In genomic region chr2:57109301-57109700, GRCm38 (mm10) we compare ENCODE assay signal across 21 mouse cellular contexts. TPM values are rescaled to one million over a fixed set of nuclear protein-coding genes. Genes with fewer than 3 reads are reported as not detected.
DNase-seq lines count a peak whose midpoint lies in the region; ATAC-seq and TF ChIP-seq lines count a peak whose summit lies in the region.
"Had no signal": no experiment of that assay in that cellular context is flagged by ENCODE, and none has a peak within 500 bp of the region (broad histone marks: within the 10 kb centered on the region; RNA-seq: fewer than 3 reads in every experiment).

No protein-coding gene starts in this region.

- H3K27ac ChIP-seq in forebrain, embryonic 10.5 days = no peak overlapping the region
- H3K27ac ChIP-seq in forebrain, embryonic 16.5 days (ENCODE audit: low read length) = no peak overlapping the region
- no peak overlapping the region for H3K27ac ChIP-seq in hindbrain, embryonic 13.5 days
- no peak overlapping the region for H3K27ac ChIP-seq in hindbrain, postnatal 0 days
- H3K27ac ChIP-seq: limb, embryonic 13.5 days; liver, embryonic 13.5 days; stomach, embryonic 15.5 days had no signal

- no peaks in the 10 kb centered on the region for H3K9me3 ChIP-seq in forebrain, embryonic 10.5 days
- no peaks in the 10 kb centered on the region for H3K9me3 ChIP-seq in forebrain, embryonic 16.5 days (ENCODE audit: control insufficient read depth, low read length)
- no peaks in the 10 kb centered on the region for H3K9me3 ChIP-seq in hindbrain, embryonic 13.5 days
- H3K9me3 ChIP-seq in hindbrain, postnatal 0 days (ENCODE audit: low read length) = no peaks in the 10 kb centered on the region
- H3K9me3 ChIP-seq: limb, embryonic 13.5 days; liver, embryonic 13.5 days; stomach, embryonic 15.5 days had no signal

- peaks cover 60% of the 10 kb centered on the region for H3K4me1 ChIP-seq in forebrain, embryonic 10.5 days
- H3K4me1 ChIP-seq in forebrain, embryonic 16.5 days (replicated peaks; ENCODE audit: control insufficient read depth, insufficient read depth, low read length) = peaks cover 29% of the 10 kb centered on the region
- H3K4me1 ChIP-seq in hindbrain, embryonic 13.5 days (replicated peaks) = peaks cover 42% of the 10 kb centered on the region
- H3K4me1 ChIP-seq in hindbrain, postnatal 0 days (ENCODE audit: insufficient read depth, low read length) = no peaks in the 10 kb centered on the region; the same call in 1 of the 2 replicates
- H3K4me1 ChIP-seq: stomach, embryonic 15.5 days had no signal

- no peak overlapping the region for H3K4me3 ChIP-seq in forebrain, embryonic 10.5 days
- no peak overlapping the region for H3K4me3 ChIP-seq in forebrain, embryonic 16.5 days (replicated peaks; ENCODE audit: low read length)
- H3K4me3 ChIP-seq in hindbrain, embryonic 13.5 days = peak overlapping the region; percentile 14
- H3K4me3 ChIP-seq in hindbrain, postnatal 0 days (ENCODE audit: low read length) = no peak overlapping the region
- H3K4me3 ChIP-seq: limb, embryonic 13.5 days; liver, embryonic 13.5 days; stomach, embryonic 15.5 days had no signal

- peaks cover 100% of the 10 kb centered on the region for H3K27me3 ChIP-seq in forebrain, embryonic 10.5 days (ENCODE audit: poor library complexity, severe bottlenecking)
- H3K27me3 ChIP-seq in forebrain, embryonic 16.5 days (replicated peaks; ENCODE audit: control insufficient read depth, insufficient read depth, low read length) = peaks cover 63% of the 10 kb centered on the region
- H3K27me3 ChIP-seq in hindbrain, embryonic 13.5 days = peaks cover 91% of the 10 kb centered on the region
- peaks cover 86% of the 10 kb centered on the region for H3K27me3 ChIP-seq in hindbrain, postnatal 0 days (ENCODE audit: insufficient read depth, low read length)
- H3K27me3 ChIP-seq: CH12.LX had no signal

- 3% methylated on average over 11 of the region's 11 CpGs for WGBS in forebrain, embryonic 10.5 days
- WGBS in forebrain, embryonic 16.5 days = 8% methylated on average over 11 of the region's 11 CpGs
- WGBS in hindbrain, embryonic 13.5 days = 2% methylated on average over 11 of the region's 11 CpGs
- 12% methylated on average over 11 of the region's 11 CpGs for WGBS in hindbrain, postnatal 0 days

- no peak overlapping the region for H3K9ac ChIP-seq in forebrain, embryonic 16.5 days (replicated peaks; ENCODE audit: low read depth, low read length)
- H3K9ac ChIP-seq in hindbrain, embryonic 13.5 days = no peak overlapping the region
- H3K9ac ChIP-seq in hindbrain, postnatal 0 days (replicated peaks; ENCODE audit: low read length) = no peak overlapping the region
- H3K9ac ChIP-seq: limb, embryonic 13.5 days; liver, embryonic 13.5 days; lung, embryonic 14.5 days; stomach, embryonic 15.5 days had no signal

- DNase-seq in forebrain, embryonic 10.5 days (ENCODE audit: extremely low spot score, low spot score) = peak; percentile 34
- DNase-seq in hindbrain, postnatal 0 days (ENCODE audit: low spot score) = no peak
- DNase-seq in retina, postnatal 1 day = peak; percentile 55
- no peak for DNase-seq in retina, embryonic 14.5 days (ENCODE audit: low spot score)
- no peak for DNase-seq in cerebellum, postnatal 10 days
- DNase-seq: adrenal gland, postnatal 25 days; cerebellum, adult 11-12 months; cerebellum, postnatal 36 days; gastrocnemius, postnatal 36 days; kidney, adult 11 months; liver, embryonic 13.5 days; lung, embryonic 14.5 days; lung, postnatal 36 days; right cerebral cortex, postnatal 25 days; thymus, adult 18-20 months; thymus, postnatal 4 days had no signal

- H3K4me2 ChIP-seq in forebrain, embryonic 16.5 days (ENCODE audit: low read length) = no peak overlapping the region
- H3K4me2 ChIP-seq in hindbrain, embryonic 13.5 days = peak overlapping the region; percentile 22; the same call in 1 of the 2 replicates
- no peak overlapping the region for H3K4me2 ChIP-seq in hindbrain, postnatal 0 days (ENCODE audit: low read depth, low read length)
- H3K4me2 ChIP-seq: limb, embryonic 13.5 days; liver, embryonic 13.5 days; lung, embryonic 14.5 days; stomach, embryonic 15.5 days had no signal

- TF ChIP-seq CTCF in hindbrain, postnatal 0 days (IDR thresholded peaks at IDR 0.05; ENCODE audit: low read depth) = no peak

- ATAC-seq in forebrain, embryonic 16.5 days = no peak
- peak; percentile 41; the same call in 1 of the 2 replicates for ATAC-seq in hindbrain, embryonic 13.5 days (ENCODE audit: low FRiP score)
- ATAC-seq in hindbrain, postnatal 0 days = no peak

- H3K36me3 ChIP-seq in forebrain, embryonic 10.5 days (replicated peaks) = peaks cover 4% of the 10 kb centered on the region; the same call in 1 of the 2 replicates
- no peaks in the 10 kb centered on the region for H3K36me3 ChIP-seq in forebrain, embryonic 16.5 days (ENCODE audit: control insufficient read depth, insufficient read depth)
- H3K36me3 ChIP-seq in hindbrain, embryonic 13.5 days = no peaks in the 10 kb centered on the region
- H3K36me3 ChIP-seq in hindbrain, postnatal 0 days (ENCODE audit: insufficient read depth, low read length) = no peaks in the 10 kb centered on the region
- H3K36me3 ChIP-seq: limb, embryonic 13.5 days; liver, embryonic 13.5 days; stomach, embryonic 15.5 days had no signal

RNA-seq across cellular contexts. Expression of gene Nr4a2, which starts 14.5 kb away (rescaled TPM):
- polyA plus RNA-seq in forebrain, embryonic 10.5 days (2016; fragmentation: Nextera tagmentation; extraction: Ambion mirVana) = 7.4 and 7.8 TPM in 2 replicates
- polyA plus RNA-seq in forebrain, embryonic 16.5 days (2015; fragmentation: Nextera tagmentation; extraction: Ambion mirVana) = 25.9 and 28.5 TPM in 2 replicates
- 25.7 and 28.6 TPM in 2 replicates for polyA plus RNA-seq in hindbrain, embryonic 13.5 days (2015; fragmentation: Nextera tagmentation; extraction: Ambion mirVana)
- total RNA-seq in hindbrain, postnatal 0 days (2014; rRNA removed) = 8.5 and 8.7 TPM in 2 replicates
- 8.6 and 11.2 TPM in 2 replicates for polyA plus RNA-seq in hindbrain, postnatal 0 days (2015; fragmentation: Nextera tagmentation; extraction: Ambion mirVana)

Comparison
In these comparisons a context has a peak if more than half of its experiments do, and no peak if none do; other contexts are left out.
1. DNase-seq: peak in forebrain, embryonic 10.5 days (single experiment) and retina, postnatal 1 day (single experiment); none in hindbrain, postnatal 0 days (single experiment), retina, embryonic 14.5 days (single experiment) and cerebellum, postnatal 10 days (0 of 2).